Mouse (Mus musculus) myocyte (in vitro differentiated cells): Measurements from ENCODE around the gene Eya3. TPM values are rescaled to one million over a fixed set of nuclear protein-coding genes. Genes with fewer than 3 reads are reported as not detected.

Experiments
- H3K27me3 ChIP-seq: one replicate; pipeline ENCODE4 v1.6.1; 2011; ENCODE audit not compliant: control insufficient read depth, insufficient read depth, insufficient read length
- H3K36me3 ChIP-seq: one replicate; pipeline ENCODE4 v1.6.1; 2011; ENCODE audit not compliant: control insufficient read depth, insufficient read depth
- H3K4me2 ChIP-seq: one replicate; pipeline ENCODE4 v1.6.1; 2011; ENCODE audit warnings: low read depth, control low read depth
- H3K4me3 ChIP-seq: one replicate; pipeline ENCODE4 v1.5.1; 2011; ENCODE audit warnings: mild to moderate bottlenecking, control low read depth, moderate library complexity
- H3K79me2 ChIP-seq: one replicate; pipeline ENCODE4 v1.6.1; 2011; ENCODE audit not compliant: control insufficient read depth, insufficient read depth
- H3ac ChIP-seq: one replicate; pipeline ENCODE4 v1.6.1; 2011; ENCODE audit not compliant: control insufficient read depth, insufficient read length
- CEBPB ChIP-seq: IDR thresholded peaks from 2 replicates; pipeline ENCODE4 v1.6.1; 2011; ENCODE audit warnings: mild to moderate bottlenecking, moderate library complexity; ENCODE audit not compliant: poor library complexity, insufficient read depth, severe bottlenecking
- E2F4 ChIP-seq: IDR thresholded peaks from one replicate; pipeline ENCODE4 v1.6.1; 2011; ENCODE audit warnings: mild to moderate bottlenecking, control low read depth, moderate library complexity; ENCODE audit not compliant: insufficient read depth
- MAX ChIP-seq: IDR thresholded peaks from one replicate; pipeline ENCODE4 v1.6.1; 2011; ENCODE audit warnings: low read depth, mild to moderate bottlenecking, control low read depth
- MYOD1 ChIP-seq, 3 experiments: IDR thresholded peaks; one replicate each; pipeline ENCODE4 v1.6.1; 2011; ENCODE audit warnings: control low read depth in 2 of 3, low read depth in 2 of 3, mild to moderate bottlenecking in 2 of 3, moderate library complexity in 1 of 3; ENCODE audit not compliant: insufficient read length in 2 of 3, control insufficient read depth in 1 of 3
- MYOG ChIP-seq, 3 experiments: IDR thresholded peaks; one replicate each; pipeline ENCODE4 v1.6.1; 2011; ENCODE audit warnings: control low read depth in 2 of 3, low read depth in 2 of 3, mild to moderate bottlenecking in 2 of 3; ENCODE audit not compliant: insufficient read length in 2 of 3, control insufficient read depth in 1 of 3, insufficient read depth in 1 of 3
- POLR2A ChIP-seq: IDR thresholded peaks from one replicate; pipeline ENCODE4 v1.6.1; 2011; ENCODE audit warnings: low read depth, mild to moderate bottlenecking, control low read depth, moderate library complexity; ENCODE audit not compliant: insufficient read length
- POLR2AphosphoS2 ChIP-seq: IDR thresholded peaks from one replicate; pipeline ENCODE4 v1.6.1; 2011; ENCODE audit warnings: low read depth, control low read depth; ENCODE audit not compliant: insufficient read length
- REST ChIP-seq: IDR thresholded peaks from one replicate; pipeline ENCODE4 v1.6.1; 2011; ENCODE audit warnings: mild to moderate bottlenecking, control low read depth, moderate library complexity; ENCODE audit not compliant: insufficient read depth, insufficient read length
- SRF ChIP-seq: IDR thresholded peaks from one replicate; pipeline ENCODE4 v1.6.1; 2011; ENCODE audit warnings: low read depth; ENCODE audit not compliant: control insufficient read depth, insufficient read length
- TCF12 ChIP-seq: IDR thresholded peaks from one replicate; pipeline ENCODE4 v1.6.1; 2011; ENCODE audit warnings: mild to moderate bottlenecking, control low read depth; ENCODE audit not compliant: poor library complexity, insufficient read depth, severe bottlenecking
- TCF3 ChIP-seq: IDR thresholded peaks from one replicate; pipeline ENCODE4 v1.6.1; 2011; ENCODE audit warnings: low read depth, control low read depth; ENCODE audit not compliant: insufficient read length
- USF1 ChIP-seq: IDR thresholded peaks from one replicate; pipeline ENCODE4 v1.6.1; 2011; ENCODE audit warnings: low read depth, mild to moderate bottlenecking, control low read depth, moderate library complexity
- polyA plus RNA-seq: library from polyadenylated mRNA; unstranded; fragments of >200 nt; fragmentation: generic; extraction: Trizol; gene quantifications from one replicate; pipeline ENCODE4 v1.2.1, GENCODE M21; 2012; ENCODE audit warnings: missing spikeins

Gene Eya3
- polyA plus RNA-seq, 1 experiment, result 22.2 TPM

GRCm38 (mm10) chr4:132618850-132619375 is 19.9 kb upstream of the Eya3 start:
- no peak overlapping the region for H3ac ChIP-seq
- peak overlapping the region; percentile 72 for H3K4me2 ChIP-seq
- H3K27me3 ChIP-seq, result no peaks in the 10 kb centered on the region
- no peaks in the 10 kb centered on the region for H3K79me2 ChIP-seq
- TF ChIP-seq SRF, result no peak
- no peak for TF ChIP-seq CEBPB
- no peak for TF ChIP-seq MYOD1 (IDR thresholded peaks at IDR 0.05; ENCODE audit: control insufficient read depth in 1 of 3, insufficient read length in 2 of 3, low read depth in 2 of 3)
- no peak for TF ChIP-seq MYOG (IDR thresholded peaks at IDR 0.05; ENCODE audit: control insufficient read depth in 1 of 3, insufficient read depth in 1 of 3, insufficient read length in 2 of 3, low read depth in 2 of 3)
- no peak for TF ChIP-seq POLR2A
- no peak for TF ChIP-seq REST
- TF ChIP-seq MAX, result no peak
- no peak for TF ChIP-seq TCF3
- no peak for TF ChIP-seq POLR2AphosphoS2
- TF ChIP-seq USF1, result no peak
- no peak for TF ChIP-seq E2F4
- no peak for TF ChIP-seq TCF12
- no peaks in the 10 kb centered on the region for H3K36me3 ChIP-seq
- H3K4me3 ChIP-seq, result no peak overlapping the region

- Histone ChIP-seq H3K4me2 (no peak overlapping the region), H3ac (no peak overlapping the region), H3K27me3 (no peaks in the 10 kb centered on the region), H3K79me2 (no peaks in the 10 kb centered on the region), H3K4me3 (no peak overlapping the region), H3K36me3 (no peaks in the 10 kb centered on the region)
- TF ChIP-seq TCF12, result no peak
- TF ChIP-seq E2F4, result no peak
- no peak for TF ChIP-seq MAX
- TF ChIP-seq POLR2A, result no peak
- no peak for TF ChIP-seq USF1
- TF ChIP-seq SRF, result no peak
- TF ChIP-seq REST, result no peak
- no peak for TF ChIP-seq CEBPB
- no peak for TF ChIP-seq TCF3
- TF ChIP-seq MYOD1 (IDR thresholded peaks at IDR 0.05; ENCODE audit: control insufficient read depth in 1 of 3, insufficient read length in 2 of 3, low read depth in 2 of 3), result no peak
- no peak for TF ChIP-seq POLR2AphosphoS2
- TF ChIP-seq MYOG (IDR thresholded peaks at IDR 0.05; ENCODE audit: control insufficient read depth in 1 of 3, insufficient read depth in 1 of 3, insufficient read length in 2 of 3, low read depth in 2 of 3), result no peak
Measured at GRCm38 (mm10) chr4:132620134-132620533, 18.7 kb upstream of the Eya3 start.

GRCm38 (mm10) chr4:132621287-132622068 is 17.3 kb upstream of the Eya3 start:
- Histone ChIP-seq H3K79me2 (no peaks in the 10 kb centered on the region), H3K4me2 (no peak overlapping the region), H3K4me3 (no peak overlapping the region), H3K36me3 (no peaks in the 10 kb centered on the region), H3K27me3 (no peaks in the 10 kb centered on the region), H3ac (no peak overlapping the region)
- TF ChIP-seq REST (no peak), POLR2A (no peak), TCF3 (no peak), POLR2AphosphoS2 (no peak), E2F4 (no peak), USF1 (no peak), MAX (no peak)

- no peak overlapping the region for H3K4me3 ChIP-seq
- no peak overlapping the region for H3ac ChIP-seq
- no peaks in the 10 kb centered on the region for H3K27me3 ChIP-seq
- no peak overlapping the region for H3K4me2 ChIP-seq
- TF ChIP-seq CEBPB (no peak), POLR2A (no peak), E2F4 (no peak), REST (no peak), MAX (no peak), SRF (no peak), MYOD1 (IDR thresholded peaks at IDR 0.05; ENCODE audit: control insufficient read depth in 1 of 3, insufficient read length in 2 of 3, low read depth in 2 of 3) (no peak), USF1 (no peak), TCF3 (no peak), MYOG (IDR thresholded peaks at IDR 0.05; ENCODE audit: control insufficient read depth in 1 of 3, insufficient read depth in 1 of 3, insufficient read length in 2 of 3, low read depth in 2 of 3) (no peak), TCF12 (no peak), POLR2AphosphoS2 (no peak)
- no peaks in the 10 kb centered on the region for H3K79me2 ChIP-seq
- H3K36me3 ChIP-seq, result no peaks in the 10 kb centered on the region
Measured at GRCm38 (mm10) chr4:132624034-132624657, 14.6 kb upstream of the Eya3 start.
